Mouse (Mus musculus): ENCODE data around the gene Rhno1.

Rhno1 gene

GRCm38 (mm10) chr6:128363007-128363825 is 505 bp upstream of the Rhno1 start:
- no peak for DNase-seq (ENCODE audit: low spot score in 2 of 2)

GRCm38 (mm10) chr6:128361901-128362300 is 810 bp downstream of the Rhno1 start:
- DNase-seq (ENCODE audit: low spot score in 2 of 2), result no peak

GRCm38 (mm10) chr6:128358999-128359398 is 3.7 kb downstream of the Rhno1 start:
- DNase-seq (ENCODE audit: low spot score in 2 of 2), result peak; percentile 35 to 54

- DNase-seq (ENCODE audit: low spot score in 2 of 2), result peak; percentile 75 to 81
These were observed 6.8 kb downstream of the Rhno1 start, which contains the start of gene Tulp3 for GRCm38 (mm10) chr6:128355726-128356416. Gene Tulp3, minus strand, starts transcription at chr6:128355851.

- DNase-seq (ENCODE audit: low spot score in 2 of 2), result no peak
These were observed 7.5 kb downstream of the Rhno1 start for GRCm38 (mm10) chr6:128355201-128355681.

GRCm38 (mm10) chr6:128354140-128354539 is 8.6 kb downstream of the Rhno1 start:
- no peak for DNase-seq (ENCODE audit: low spot score in 2 of 2)

GRCm38 (mm10) chr6:128349711-128350110 is 13.0 kb downstream of the Rhno1 start:
- DNase-seq (ENCODE audit: low spot score in 2 of 2), result no peak

- no peak for DNase-seq (ENCODE audit: low spot score in 2 of 2)
These were observed 15.9 kb downstream of the Rhno1 start for GRCm38 (mm10) chr6:128346782-128347181.

- DNase-seq (ENCODE audit: low spot score in 2 of 2), result no peak
These were observed 17.1 kb downstream of the Rhno1 start for GRCm38 (mm10) chr6:128345623-128346022.

GRCm38 (mm10) chr6:128341956-128342723 is 20.6 kb downstream of the Rhno1 start:
- DNase-seq (ENCODE audit: low spot score in 2 of 2), result no peak

GRCm38 (mm10) chr6:128338876-128339275 is 23.8 kb downstream of the Rhno1 start:
- DNase-seq (ENCODE audit: low spot score in 2 of 2), result no peak

GRCm38 (mm10) chr6:128337467-128337866 is 25.2 kb downstream of the Rhno1 start:
- no peak for DNase-seq (ENCODE audit: low spot score in 2 of 2)

- peak in 1 of 2 experiments; percentile 53 for DNase-seq (ENCODE audit: low spot score in 2 of 2)
These were observed 28.1 kb downstream of the Rhno1 start for GRCm38 (mm10) chr6:128334397-128335124.

GRCm38 (mm10) chr6:128318317-128318716 is 44.4 kb downstream of the Rhno1 start:
- DNase-seq (ENCODE audit: low spot score in 2 of 2), result peak in 1 of 2 experiments; percentile 30

GRCm38 (mm10) chr6:128315597-128315996 is 47.1 kb downstream of the Rhno1 start:
- DNase-seq (ENCODE audit: low spot score in 2 of 2), result no peak

- no peak for DNase-seq (ENCODE audit: low spot score in 2 of 2)
These were observed 47.9 kb downstream of the Rhno1 start for GRCm38 (mm10) chr6:128314796-128315195.

GRCm38 (mm10) chr6:128308311-128308710 is 54.4 kb downstream of the Rhno1 start:
- peak in 1 of 2 experiments; percentile 27 for DNase-seq (ENCODE audit: low spot score in 2 of 2)

Data from spleen, postnatal 14 days (tissue).